Mouse (Mus musculus): ENCODE results near the gene Syngap1. TPM values are rescaled to one million over a fixed set of nuclear protein-coding genes. Genes with fewer than 3 reads are reported as not detected.

Syngap1 gene
- total RNA-seq, 2 experiments from 2014 or later: 9.3 to 10.8 TPM

DNA sequence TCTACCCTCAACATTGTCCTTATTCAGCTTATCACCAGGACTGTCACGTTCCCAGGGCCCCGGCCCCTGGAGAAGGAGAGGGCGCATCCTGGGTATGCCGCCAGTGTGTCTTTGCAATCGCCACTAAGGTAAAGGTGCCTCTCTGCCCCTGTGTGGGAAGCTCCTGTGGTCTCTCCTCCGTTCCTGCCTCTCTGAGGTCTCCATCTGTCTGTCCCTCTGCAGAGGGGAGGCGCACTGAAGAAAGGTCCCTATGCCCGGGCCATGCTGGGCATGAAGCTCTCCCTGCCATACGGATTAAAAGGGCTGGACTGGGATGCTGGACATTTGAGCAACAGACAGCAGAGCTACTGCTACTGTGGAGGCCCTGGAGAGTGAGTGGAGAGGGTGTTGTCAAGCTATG is 6.0 kb upstream of the Syngap1 start:
- intact Hi-C loops (cut with DNase I): no loop called here
- DNase-seq: no peak

DNA sequence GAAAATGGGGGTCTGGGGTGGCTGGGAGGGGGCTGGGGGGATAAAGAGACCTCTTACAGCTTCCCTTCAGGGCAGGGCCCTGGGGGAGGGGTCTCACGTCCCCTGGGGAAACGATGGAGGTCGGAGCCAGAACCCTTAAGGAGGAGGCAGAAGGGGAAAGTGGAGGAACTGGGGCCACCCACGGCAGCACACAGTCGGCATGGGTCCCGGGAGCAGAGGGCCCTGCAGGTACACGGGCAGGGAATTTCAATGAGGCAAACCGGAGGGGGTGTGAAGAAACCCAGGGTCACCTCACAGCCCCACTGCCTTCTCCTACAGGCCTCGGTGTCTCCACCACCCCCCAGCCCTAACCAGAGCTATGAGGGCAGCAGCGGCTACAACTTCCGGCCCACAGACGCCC is 4.6 kb upstream of the Syngap1 start:
- no peak for DNase-seq
- intact Hi-C loops (cut with DNase I): no loop called here

DNA sequence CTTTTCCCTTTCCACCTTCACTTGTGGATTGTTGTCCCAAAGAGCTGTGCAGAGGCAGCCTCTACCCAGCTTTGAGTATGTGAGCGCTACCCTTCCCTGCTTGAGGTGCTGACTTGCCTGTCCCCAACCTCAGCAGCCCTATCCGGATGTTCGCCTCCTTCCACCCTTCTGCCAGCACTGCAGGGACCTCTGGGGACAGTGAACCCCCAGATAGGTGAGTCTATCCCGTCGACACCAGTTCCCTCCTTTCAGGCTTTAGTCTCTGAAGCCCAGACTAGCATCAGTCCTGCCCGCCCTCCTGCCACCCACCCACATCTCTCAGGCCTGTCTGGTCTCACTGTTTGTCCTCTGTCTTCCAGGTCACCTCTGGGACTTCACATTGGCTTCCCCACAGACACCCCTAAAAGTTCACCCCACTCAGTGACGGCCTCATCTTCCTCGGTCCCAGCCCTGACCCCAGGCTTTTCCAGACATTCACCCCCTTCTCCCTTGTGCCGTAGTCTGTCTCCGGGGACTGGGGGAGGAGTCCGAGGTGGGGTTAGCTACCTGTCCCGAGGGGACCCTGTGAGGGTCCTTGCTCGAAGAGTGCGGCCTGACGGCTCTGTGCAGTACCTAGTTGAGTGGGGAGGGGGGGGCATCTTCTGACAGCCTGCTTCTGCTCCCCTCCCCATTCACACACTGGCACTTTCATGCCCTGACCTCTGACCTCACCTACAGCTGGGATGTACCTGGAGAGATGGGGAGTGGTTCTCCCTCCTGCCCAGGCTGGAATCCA is 3.9 kb upstream of the Syngap1 start:
- intact Hi-C loops (cut with DNase I): no loop called here
- DNase-seq: no peak

DNA sequence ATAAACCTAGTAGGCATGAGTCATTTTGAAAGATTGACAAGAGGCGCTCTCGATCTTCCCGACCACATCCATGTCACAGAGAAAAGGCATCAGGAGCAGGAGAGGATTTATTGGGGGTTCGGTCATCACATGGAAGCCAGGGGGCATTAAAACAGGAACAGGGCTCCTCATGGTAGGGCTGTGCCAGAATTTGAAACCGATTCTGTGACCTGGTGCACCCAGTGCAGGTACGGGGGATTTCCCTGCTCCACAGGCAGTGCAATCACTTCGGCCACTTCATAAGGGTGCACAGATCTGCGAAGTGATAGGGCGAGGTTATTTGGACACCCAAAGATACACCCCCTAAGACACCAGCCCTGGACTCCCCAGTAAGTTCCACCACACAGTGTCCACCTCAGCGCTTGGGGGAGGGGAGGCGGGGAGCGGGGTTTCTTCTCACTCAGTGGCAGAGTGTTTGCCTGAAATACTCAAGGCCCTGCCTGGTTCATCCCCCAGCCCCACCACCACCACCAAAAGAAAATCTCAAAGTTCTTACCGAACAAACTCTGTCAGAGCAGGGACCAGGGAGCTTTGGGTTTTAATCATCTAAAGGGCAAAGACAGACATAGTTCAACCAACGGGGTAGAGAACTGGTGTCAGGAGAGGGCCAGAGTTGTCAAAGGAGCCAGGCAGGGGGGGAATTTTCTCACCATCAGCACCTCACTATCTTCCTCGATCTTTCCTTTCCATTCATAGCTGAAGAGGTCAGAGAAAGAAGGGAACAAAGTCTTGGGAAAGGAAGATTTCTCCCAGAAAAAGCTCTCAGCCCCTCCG is 3.0 kb upstream of the Syngap1 start:
- no peak for DNase-seq
- intact Hi-C loops (cut with DNase I): no loop called here

DNA sequence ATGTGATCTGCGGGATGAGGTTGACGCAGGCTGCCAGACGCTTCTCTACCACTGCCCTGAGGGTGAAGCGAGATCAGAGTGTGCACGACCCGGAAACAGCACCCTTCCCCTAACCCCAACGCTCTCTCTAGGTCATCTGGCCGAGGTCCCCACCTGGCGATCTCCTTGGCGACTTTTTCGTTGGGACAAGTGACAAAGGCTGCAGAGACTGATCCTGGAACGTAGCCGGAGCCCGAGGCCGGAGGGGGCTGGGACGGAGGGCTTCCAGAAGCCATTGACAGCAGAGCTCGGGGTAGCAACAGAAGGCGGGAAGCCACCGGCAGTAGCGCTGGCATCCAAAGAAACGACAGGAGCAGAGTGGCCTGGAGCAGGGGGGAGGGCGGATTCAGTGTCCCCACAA is 2.3 kb upstream of the Syngap1 start:
- no peak for DNase-seq
- intact Hi-C loops (cut with DNase I): no loop called here

DNA sequence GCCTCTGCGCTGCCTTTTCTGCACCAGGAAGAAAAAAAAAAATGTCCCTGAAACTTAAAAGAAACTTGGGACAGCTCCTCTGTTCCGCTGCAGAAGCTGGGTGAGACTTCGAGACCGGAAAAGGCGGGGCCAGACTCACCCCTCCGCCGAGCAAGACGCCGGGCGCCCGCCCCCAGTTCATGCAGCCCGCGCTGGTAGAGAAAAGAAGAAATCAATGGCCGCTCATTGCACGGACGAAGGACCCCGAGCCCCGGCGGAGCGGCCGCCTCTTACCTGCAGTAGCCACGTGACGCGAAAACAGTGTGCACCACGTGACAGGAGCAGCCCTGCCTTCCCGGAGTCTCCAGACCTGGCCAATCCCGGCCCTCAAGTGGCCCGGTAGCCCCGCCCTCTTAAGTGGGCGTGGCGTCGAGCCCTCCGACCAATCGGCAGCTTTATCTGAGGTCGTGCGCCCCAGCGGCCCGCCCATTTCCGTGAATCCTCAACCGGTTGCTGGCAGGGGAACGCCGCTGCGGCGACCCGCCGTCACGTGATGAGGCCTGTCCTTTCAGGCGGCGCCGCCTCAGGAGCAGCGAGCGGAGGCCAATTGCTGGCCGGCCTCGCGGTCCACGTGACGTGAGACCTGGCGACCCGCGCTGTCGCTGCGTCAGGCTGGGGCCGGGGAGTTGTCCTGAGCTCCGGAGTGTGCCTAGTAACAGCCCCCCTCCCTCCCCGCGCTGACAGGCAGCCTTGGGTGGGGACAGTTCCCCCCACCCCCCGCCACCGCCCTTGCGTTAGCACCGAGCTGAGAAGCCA is 1.7 kb upstream of the Syngap1 start, which contains the start of gene Cuta:
Cuta (minus strand) TSS at position 392 of the 795 bp plus-strand sequence.
- peak; percentile 100 for DNase-seq
- intact Hi-C loops (cut with DNase I): no loop called here

DNA sequence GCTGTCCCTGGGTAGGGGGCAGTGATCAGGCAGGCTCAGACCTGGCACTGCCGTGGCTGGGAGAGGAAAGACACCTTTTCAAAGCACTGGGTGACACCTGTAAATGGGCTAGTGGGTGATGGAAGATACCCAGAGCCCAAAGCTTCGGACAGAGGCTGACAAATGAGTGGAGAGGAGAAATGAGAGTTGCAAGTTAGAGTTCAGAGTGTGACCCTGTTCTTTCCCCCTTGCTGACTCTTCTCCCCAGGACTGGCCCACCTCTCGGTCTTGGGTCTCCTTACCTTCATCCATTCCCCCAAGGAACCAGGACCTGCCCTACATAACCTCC is 1.1 kb upstream of the Syngap1 start:
- intact Hi-C loops (cut with DNase I): no loop called here
- no peak for DNase-seq

DNA sequence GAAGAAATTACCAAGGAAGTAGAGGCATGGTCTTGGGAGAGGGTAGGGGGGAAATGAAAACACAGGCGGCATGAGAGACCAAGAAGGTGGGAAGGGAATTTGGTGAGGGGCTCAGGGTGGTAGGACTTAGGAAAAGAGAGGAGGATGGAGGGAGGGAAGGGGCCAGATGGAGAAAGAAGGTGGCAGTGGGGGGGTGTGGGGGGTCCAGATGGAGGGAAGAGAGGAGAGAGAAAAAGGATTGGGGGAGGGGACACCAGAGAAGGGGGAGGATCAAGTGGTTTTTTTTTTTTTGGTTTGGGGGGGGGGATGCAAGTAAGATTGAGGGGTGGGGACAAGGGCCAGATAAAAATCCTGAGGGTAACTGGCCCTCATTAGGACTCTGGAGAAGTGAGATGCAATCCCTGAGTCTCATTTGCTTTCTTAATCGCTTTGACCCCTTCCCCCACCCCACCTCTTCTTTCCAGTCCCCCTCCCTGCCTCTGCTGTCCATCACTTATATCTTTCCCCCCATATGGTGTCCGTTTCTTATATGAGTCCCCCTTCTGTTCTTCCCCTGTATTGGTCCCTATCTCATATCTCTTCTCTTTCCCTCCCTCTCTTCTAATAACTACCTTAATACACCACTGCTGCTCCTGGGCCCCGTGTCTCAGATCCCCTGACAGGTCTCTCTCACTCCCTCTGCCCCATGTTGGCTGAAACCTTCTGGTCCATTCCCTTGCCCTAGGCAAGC is 953 bp downstream of the Syngap1 start:
- intact Hi-C loops (cut with DNase I): no loop called here
- no peak for DNase-seq

DNA sequence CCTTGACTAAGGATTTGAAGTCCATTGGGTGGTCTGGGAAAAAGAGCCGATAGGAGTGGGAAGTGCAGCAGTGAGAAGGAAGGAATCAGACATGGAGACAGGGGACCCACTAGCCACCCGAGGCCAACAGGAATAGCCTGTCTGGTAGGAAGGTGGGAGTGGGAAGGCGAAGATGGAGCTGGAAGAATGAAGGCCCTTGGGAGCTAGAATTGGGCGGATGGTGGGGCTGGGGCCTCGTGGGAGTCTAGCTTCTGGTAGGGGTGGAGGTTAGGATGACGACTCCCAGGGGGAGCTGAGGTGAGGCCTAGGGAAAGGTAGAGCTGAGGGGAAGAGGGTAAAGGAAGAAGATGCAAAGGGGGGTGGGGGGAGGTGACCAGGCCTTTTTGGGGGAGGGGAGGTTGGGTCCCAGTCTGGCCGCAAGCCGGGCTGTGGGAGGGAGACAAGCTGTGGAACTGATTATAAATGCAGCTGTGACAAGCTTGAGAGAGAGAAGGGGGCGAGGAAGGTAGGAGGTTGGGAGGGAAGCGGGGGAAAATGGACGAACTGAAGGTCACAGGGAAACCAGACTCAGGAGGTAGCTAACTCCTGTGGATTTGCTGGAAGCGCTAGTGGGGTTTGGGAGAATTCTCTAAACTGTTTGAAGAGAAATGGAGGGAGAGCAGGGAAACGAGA is 4.9 kb downstream of the Syngap1 start:
- no peak for DNase-seq
- intact Hi-C loops (cut with DNase I): no loop called here

DNA sequence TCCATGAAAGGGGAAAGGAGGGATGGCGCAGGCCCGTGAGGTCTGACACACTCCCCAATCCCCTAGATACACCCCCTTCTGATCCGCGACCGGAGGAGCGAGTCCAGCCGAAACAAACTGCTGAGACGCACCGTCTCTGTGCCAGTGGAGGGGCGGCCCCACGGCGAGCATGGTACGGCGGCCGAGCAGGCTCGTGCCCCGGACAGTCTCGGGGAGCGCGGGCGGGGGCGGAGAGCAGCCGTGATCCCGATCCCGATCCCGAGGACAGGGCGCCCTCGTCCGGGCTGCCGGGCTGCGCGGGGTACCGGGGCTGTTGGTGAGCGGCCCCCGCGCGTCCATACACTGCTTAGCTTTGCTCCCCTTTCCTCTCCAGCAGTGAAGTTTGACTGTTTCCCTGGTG is 5.5 kb downstream of the Syngap1 start:
- DNase-seq: peak; percentile 82 to 84
- intact Hi-C loops (cut with DNase I): no loop called here

DNA sequence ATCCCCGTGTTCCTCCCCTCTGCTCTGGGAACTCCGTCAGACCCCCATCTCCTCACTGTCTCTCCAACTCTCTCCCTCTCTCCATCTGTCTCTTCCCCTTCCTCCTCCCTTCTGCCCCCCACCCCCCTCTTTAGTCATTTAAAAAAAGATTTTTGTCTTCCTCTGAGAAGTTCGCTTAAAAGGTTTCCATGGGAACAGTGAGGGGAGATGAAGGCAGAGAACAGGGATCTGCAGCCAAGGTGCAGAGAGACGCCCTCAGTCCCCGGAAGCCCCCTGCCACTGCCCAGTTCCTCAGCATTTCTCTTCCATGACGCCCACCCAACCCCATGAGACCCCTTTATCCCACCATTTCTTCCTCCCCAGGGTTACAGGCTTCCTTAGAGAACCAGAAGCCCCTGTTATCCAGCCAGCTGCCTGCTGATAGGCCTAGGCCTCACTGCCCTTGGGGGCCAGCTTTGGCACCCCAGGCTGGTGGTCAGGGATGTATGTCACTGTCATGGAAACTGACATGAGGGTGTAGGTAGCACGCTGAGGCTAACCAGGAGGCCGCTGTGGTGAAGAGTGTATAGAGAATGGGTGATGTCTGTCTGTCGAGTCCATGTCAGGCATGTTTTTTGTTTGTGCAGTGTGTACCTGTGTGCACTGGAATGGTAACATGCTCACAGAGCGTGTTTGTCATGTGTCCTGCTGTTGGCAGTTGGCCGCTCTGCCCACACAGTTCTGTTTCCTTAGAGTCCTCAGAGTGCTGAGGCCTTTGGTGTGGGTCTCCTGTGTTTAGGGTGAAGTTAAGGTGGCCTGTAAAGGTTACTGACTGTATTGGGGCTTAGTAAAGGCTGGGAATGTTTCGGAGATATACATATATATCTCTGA is 6.4 kb downstream of the Syngap1 start:
- DNase-seq: no peak
- intact Hi-C loops (cut with DNase I): no loop called here

DNA sequence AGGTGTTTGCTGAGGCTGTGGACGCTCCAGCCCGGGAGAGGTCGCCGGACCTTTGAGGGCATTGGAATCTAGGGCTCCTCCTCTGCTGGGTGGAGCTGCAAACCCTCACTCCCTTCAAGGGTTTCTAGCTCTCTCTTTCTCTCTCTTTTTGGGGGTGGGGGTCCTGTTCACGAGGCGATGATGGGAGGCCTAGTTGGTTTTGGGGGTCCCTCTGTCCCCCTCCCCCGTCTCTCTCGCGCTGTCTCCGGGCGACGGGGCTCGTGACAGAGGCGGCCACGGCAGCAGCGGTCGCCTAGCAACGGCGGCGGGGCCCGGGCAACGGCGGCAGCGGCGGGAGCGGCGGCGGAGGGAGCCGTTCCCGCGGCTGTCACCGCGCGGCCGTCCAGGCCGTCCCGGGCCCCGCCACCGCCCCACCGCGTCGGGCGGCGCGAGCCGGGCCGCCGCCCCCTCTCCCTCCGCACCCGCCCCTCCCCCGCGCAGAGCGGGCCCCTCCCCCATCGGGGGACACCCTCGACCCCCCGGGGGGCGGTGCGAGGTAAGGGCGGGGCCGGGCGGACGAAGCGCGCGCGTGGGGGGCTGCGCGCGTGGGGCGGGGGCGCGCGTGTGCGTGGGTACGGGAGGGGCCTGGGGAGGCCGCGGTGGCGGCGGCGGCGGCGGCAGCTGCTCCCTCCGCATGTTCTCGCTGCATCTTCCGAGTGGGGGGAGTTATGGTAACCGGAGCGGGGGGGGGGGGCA is 7.4 kb downstream of the Syngap1 start:
- intact Hi-C loops (cut with DNase I): no loop called here
- DNase-seq: peak; percentile 68

DNA sequence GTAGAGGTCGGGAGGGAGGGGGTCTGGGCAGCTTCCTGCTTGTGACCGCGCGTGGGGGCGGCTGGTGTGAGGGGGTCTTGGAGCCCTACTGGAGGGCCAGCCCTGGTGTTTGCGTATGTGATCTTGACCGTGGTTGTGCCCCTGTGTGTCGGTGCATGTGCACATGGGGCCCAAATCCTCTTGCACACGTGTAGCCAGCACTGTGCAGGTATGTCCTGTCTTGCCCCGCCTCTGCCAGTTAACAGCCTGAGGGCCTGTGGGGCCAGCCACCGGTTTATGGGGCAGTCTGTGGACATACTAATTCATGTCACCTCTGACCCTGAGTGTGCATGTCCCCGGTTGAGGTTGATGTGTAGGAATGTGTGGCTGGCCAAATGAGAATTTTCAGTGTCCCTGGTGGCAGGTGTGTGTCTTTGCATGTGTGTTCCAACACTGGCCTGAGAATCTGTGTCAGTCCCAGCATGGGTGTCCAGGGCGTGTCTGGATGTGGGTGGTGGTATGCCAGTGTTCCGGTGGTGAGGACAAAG is 8.1 kb downstream of the Syngap1 start:
- intact Hi-C loops (cut with DNase I): no loop called here
- DNase-seq: peak in 1 of 2 experiments; percentile 44

DNA sequence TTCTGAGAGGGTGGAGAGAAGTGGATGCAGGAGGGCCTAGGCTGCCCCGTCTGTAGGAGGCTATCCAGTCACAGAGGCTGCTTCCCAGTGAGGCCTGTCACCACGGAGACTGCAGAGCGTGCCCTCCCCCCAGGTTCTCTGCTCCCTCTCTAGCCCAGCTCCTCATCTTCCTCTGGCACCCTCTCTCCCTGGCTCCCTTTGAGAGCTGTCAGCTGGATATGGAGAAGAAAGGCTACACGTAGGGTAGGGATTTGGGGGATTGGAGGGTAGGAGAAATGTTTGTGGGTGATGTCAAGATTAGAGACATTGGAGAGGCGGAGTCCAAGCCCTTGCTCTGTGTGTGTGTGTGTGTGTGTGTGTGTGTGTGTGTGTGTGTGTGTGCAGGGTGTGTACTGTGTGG is 8.8 kb downstream of the Syngap1 start:
- intact Hi-C loops (cut with DNase I): no loop called here
- no peak for DNase-seq

DNA sequence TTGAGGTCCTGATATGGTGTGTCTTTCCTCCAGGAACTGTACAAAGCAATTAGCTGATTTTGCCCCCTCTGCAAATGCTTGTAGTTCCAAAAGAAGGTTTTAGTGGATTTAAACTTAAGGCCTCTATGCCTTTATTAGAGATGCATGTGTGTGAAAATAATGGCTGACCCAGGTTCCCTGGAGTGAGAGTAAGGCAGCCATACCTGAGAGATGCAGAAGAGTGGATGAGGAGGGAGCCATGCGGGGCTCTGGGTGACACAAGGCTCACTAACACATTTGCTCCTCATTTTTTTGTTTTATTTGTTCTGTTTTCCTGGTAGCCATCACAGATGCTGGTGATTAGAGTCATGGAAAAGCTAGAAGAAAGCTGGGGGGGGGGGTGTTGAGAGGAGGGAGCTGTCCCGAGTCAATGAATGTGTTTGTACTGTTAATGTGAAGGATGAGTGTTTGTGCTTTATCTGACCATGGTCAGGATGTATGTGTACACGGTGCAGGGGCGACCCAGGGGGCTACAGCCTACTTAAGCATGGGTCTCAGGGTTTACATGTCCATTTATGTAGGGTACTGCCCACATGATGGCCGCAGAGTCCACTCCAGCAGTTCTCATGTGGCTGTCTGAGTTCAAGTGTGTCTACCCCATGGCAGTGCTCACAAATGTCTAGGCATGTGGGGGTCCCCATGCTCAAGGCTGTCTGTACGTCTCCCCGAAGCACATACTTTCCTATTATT is 9.7 kb downstream of the Syngap1 start:
- no peak for DNase-seq
- intact Hi-C loops (cut with DNase I): no loop called here

DNA sequence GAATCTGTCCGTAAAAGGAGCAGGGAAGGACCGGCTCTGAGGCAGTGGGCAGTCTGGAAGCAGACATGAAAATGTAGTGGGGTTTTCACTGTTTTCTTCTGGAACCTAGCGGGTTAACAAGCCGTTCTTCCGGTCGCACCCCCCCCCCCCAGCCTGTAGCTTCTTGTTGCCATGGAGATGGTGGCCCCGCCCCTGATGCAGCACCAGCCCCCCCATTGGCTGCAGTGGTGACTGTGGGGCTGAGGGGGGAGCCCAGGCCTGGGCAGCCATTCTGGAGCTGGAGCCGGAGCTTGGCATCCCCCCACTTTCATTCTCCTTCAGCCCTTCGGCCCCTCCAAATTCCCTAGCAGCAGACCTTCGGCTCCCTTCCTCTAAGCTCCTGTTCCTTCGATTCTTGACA is 10.4 kb downstream of the Syngap1 start:
- peak; percentile 73 to 85 for DNase-seq
- intact Hi-C loops (cut with DNase I): no loop called here
